Mouse (Mus musculus): ENCODE measurements around the gene H2-DMb2. TPM values are rescaled to one million over a fixed set of nuclear protein-coding genes. Genes with fewer than 3 reads are reported as not detected.
A peak's percentile ranks its signal among the peaks of the same experiment; 100 is the strongest.

The H2-DMb2 gene
- polyA plus RNA-seq, 1 experiment from 2014 or later: 2.1 TPM

GRCm38 (mm10) chr17:34101185-34101584 lies 41.9 kb upstream of the H2-DMb2 start:
- WGBS (ENCODE audit: insufficient replicate concordance): 23% methylated on average over 5 of the region's 5 CpGs
- no peak overlapping the region for H3K9ac ChIP-seq (replicated peaks)
- ATAC-seq (peak; percentile 11; the same call in 1 of the 2 replicates), DNase-seq (no peak)
- peak overlapping the region; percentile 85 for H3K27ac ChIP-seq (ENCODE audit: low read depth)
- H3K9me3 ChIP-seq (ENCODE audit: low read length): no peaks in the 10 kb centered on the region
- no peak for TF ChIP-seq CTCF (IDR thresholded peaks at IDR 0.05; ENCODE audit: low read depth)
- TF ChIP-seq EP300 (IDR thresholded peaks at IDR 0.05; ENCODE audit: low read depth): no peak
- H3K27me3 ChIP-seq (ENCODE audit: insufficient read depth, low read length): no peaks in the 10 kb centered on the region; the same call in 1 of the 2 replicates
- peaks cover 13% of the 10 kb centered on the region for H3K4me1 ChIP-seq (ENCODE audit: insufficient read depth)
- peak overlapping the region; percentile 68; the same call in 1 of the 2 replicates for H3K4me2 ChIP-seq (ENCODE audit: low read depth, low read length)
- no peaks in the 10 kb centered on the region for H3K36me3 ChIP-seq (replicated peaks; ENCODE audit: insufficient read depth, low read length)
- H3K4me3 ChIP-seq (ENCODE audit: low read depth, low read length): no peak overlapping the region

GRCm38 (mm10) chr17:34101604-34102032 lies 41.5 kb upstream of the H2-DMb2 start:
- TF ChIP-seq EP300 (IDR thresholded peaks at IDR 0.05; ENCODE audit: low read depth) (no peak), CTCF (IDR thresholded peaks at IDR 0.05; ENCODE audit: low read depth) (peak; percentile 94)
- H3K36me3 ChIP-seq (replicated peaks; ENCODE audit: insufficient read depth, low read length): no peaks in the 10 kb centered on the region
- H3K4me3 ChIP-seq (ENCODE audit: low read depth, low read length): peak overlapping the region; percentile 42
- H3K9me3 ChIP-seq (ENCODE audit: low read length): no peaks in the 10 kb centered on the region
- H3K27me3 ChIP-seq (ENCODE audit: insufficient read depth, low read length): no peaks in the 10 kb centered on the region; the same call in 1 of the 2 replicates
- DNase-seq (peak; percentile 95), ATAC-seq (peak; percentile 86)
- H3K4me1 ChIP-seq (ENCODE audit: insufficient read depth): peaks cover 13% of the 10 kb centered on the region
- H3K9ac ChIP-seq (replicated peaks): no peak overlapping the region; the same call in 1 of the 2 replicates
- H3K4me2 ChIP-seq (ENCODE audit: low read depth, low read length): peak overlapping the region; percentile 68
- peak overlapping the region; percentile 85 for H3K27ac ChIP-seq (ENCODE audit: low read depth)
- 2% methylated on average over 12 of the region's 12 CpGs for WGBS (ENCODE audit: insufficient replicate concordance)

GRCm38 (mm10) chr17:34102831-34103230 lies 40.3 kb upstream of the H2-DMb2 start:
- Histone ChIP-seq H3K27ac (ENCODE audit: low read depth) (peak overlapping the region; percentile 85), H3K4me3 (ENCODE audit: low read depth, low read length) (no peak overlapping the region), H3K4me1 (ENCODE audit: insufficient read depth) (peaks cover 13% of the 10 kb centered on the region), H3K27me3 (ENCODE audit: insufficient read depth, low read length) (no peaks in the 10 kb centered on the region; the same call in 1 of the 2 replicates), H3K36me3 (replicated peaks; ENCODE audit: insufficient read depth, low read length) (no peaks in the 10 kb centered on the region), H3K9me3 (ENCODE audit: low read length) (no peaks in the 10 kb centered on the region), H3K4me2 (ENCODE audit: low read depth, low read length) (no peak overlapping the region), H3K9ac (replicated peaks) (no peak overlapping the region)
- 56% methylated on average over 6 of the region's 6 CpGs for WGBS (ENCODE audit: insufficient replicate concordance)
- no peak for TF ChIP-seq CTCF (IDR thresholded peaks at IDR 0.05; ENCODE audit: low read depth)
- no peak for TF ChIP-seq EP300 (IDR thresholded peaks at IDR 0.05; ENCODE audit: low read depth)
- ATAC-seq (no peak), DNase-seq (no peak)

- Histone ChIP-seq H3K4me2 (ENCODE audit: low read depth, low read length) (no peak overlapping the region), H3K9me3 (ENCODE audit: low read length) (no peaks in the 10 kb centered on the region), H3K4me1 (ENCODE audit: insufficient read depth) (peaks cover 13% of the 10 kb centered on the region), H3K9ac (replicated peaks) (no peak overlapping the region), H3K27ac (ENCODE audit: low read depth) (no peak overlapping the region), H3K4me3 (ENCODE audit: low read depth, low read length) (no peak overlapping the region), H3K27me3 (ENCODE audit: insufficient read depth, low read length) (no peaks in the 10 kb centered on the region; the same call in 1 of the 2 replicates), H3K36me3 (replicated peaks; ENCODE audit: insufficient read depth, low read length) (0 out of 2 replicates have a peak, but pooled peaks cover 5% of the 10 kb centered on the region)
- DNase-seq (no peak), ATAC-seq (no peak)
- WGBS (ENCODE audit: insufficient replicate concordance): 80% methylated on average over 9 of the region's 9 CpGs
- TF ChIP-seq EP300 (IDR thresholded peaks at IDR 0.05; ENCODE audit: low read depth) (no peak), CTCF (IDR thresholded peaks at IDR 0.05; ENCODE audit: low read depth) (no peak)
Measured at GRCm38 (mm10) chr17:34104804-34105203, 38.3 kb upstream of the H2-DMb2 start.

GRCm38 (mm10) chr17:34106555-34106954 lies 36.6 kb upstream of the H2-DMb2 start:
- H3K36me3 ChIP-seq (replicated peaks; ENCODE audit: insufficient read depth, low read length): peaks cover 20% of the 10 kb centered on the region
- no peaks in the 10 kb centered on the region for H3K9me3 ChIP-seq (ENCODE audit: low read length)
- H3K4me1 ChIP-seq (ENCODE audit: insufficient read depth): peaks cover 13% of the 10 kb centered on the region
- no peak for TF ChIP-seq CTCF (IDR thresholded peaks at IDR 0.05; ENCODE audit: low read depth)
- no peak for TF ChIP-seq EP300 (IDR thresholded peaks at IDR 0.05; ENCODE audit: low read depth)
- no peaks in the 10 kb centered on the region for H3K27me3 ChIP-seq (ENCODE audit: insufficient read depth, low read length)
- DNase-seq (no peak), ATAC-seq (no peak)
- no peak overlapping the region for H3K4me2 ChIP-seq (ENCODE audit: low read depth, low read length)
- no peak overlapping the region for H3K9ac ChIP-seq (replicated peaks)
- no peak overlapping the region for H3K27ac ChIP-seq (ENCODE audit: low read depth)
- 80% methylated on average over 7 of the region's 7 CpGs for WGBS (ENCODE audit: insufficient replicate concordance)
- H3K4me3 ChIP-seq (ENCODE audit: low read depth, low read length): no peak overlapping the region

- Histone ChIP-seq H3K36me3 (replicated peaks; ENCODE audit: insufficient read depth, low read length) (peaks cover 27% of the 10 kb centered on the region), H3K27me3 (ENCODE audit: insufficient read depth, low read length) (no peaks in the 10 kb centered on the region)
Measured at GRCm38 (mm10) chr17:34107109-34107867, 35.8 kb upstream of the H2-DMb2 start.

More at GRCm38 (mm10) chr17:34107109-34107867, 35.8 kb upstream of the H2-DMb2 start:
- WGBS (ENCODE audit: insufficient replicate concordance): 81% methylated on average over 7 of the region's 7 CpGs
- DNase-seq: no peak
- H3K4me3 ChIP-seq (ENCODE audit: low read depth, low read length): no peak overlapping the region
- no peak for TF ChIP-seq CTCF (IDR thresholded peaks at IDR 0.05; ENCODE audit: low read depth)
- TF ChIP-seq EP300 (IDR thresholded peaks at IDR 0.05; ENCODE audit: low read depth): no peak
- H3K4me1 ChIP-seq (ENCODE audit: insufficient read depth): peaks cover 7% of the 10 kb centered on the region
- no peak overlapping the region for H3K4me2 ChIP-seq (ENCODE audit: low read depth, low read length)
- ATAC-seq: no peak
- no peak overlapping the region for H3K27ac ChIP-seq (ENCODE audit: low read depth)
- H3K9ac ChIP-seq (replicated peaks): no peak overlapping the region
- H3K9me3 ChIP-seq (ENCODE audit: low read length): no peaks in the 10 kb centered on the region

Data from liver, postnatal 0 days (tissue).